Mouse (Mus musculus): ENCODE data around the gene Dlgap5.
"Not testable (repeated sequence)": the region's sequence is repeated elsewhere in the genome, so short reads cannot be mapped to it uniquely, and the experiment has no call there.

Dlgap5 gene

GRCm38 (mm10) chr14:47417775-47418665 is at the start of gene Dlgap5:
Dlgap5 (minus strand) TSS chr14:47418407.
- DNase-seq (ENCODE audit: low read depth, low spot score): peak; percentile 90

GRCm38 (mm10) chr14:47465468-47466175 is 47.4 kb upstream of the Dlgap5 start:
- no peak for DNase-seq (ENCODE audit: low read depth, low spot score)

- no peak for DNase-seq (ENCODE audit: low read depth, low spot score)
Observed at GRCm38 (mm10) chr14:47464426-47464825, 46.2 kb upstream of the Dlgap5 start.

- DNase-seq (ENCODE audit: low read depth, low spot score): no peak
Observed at GRCm38 (mm10) chr14:47462877-47463460, 44.8 kb upstream of the Dlgap5 start.

GRCm38 (mm10) chr14:47462453-47462852 is 44.2 kb upstream of the Dlgap5 start:
- DNase-seq (ENCODE audit: low read depth, low spot score): no peak

- no peak for DNase-seq (ENCODE audit: low read depth, low spot score)
Observed at GRCm38 (mm10) chr14:47461997-47462396, 43.8 kb upstream of the Dlgap5 start.

GRCm38 (mm10) chr14:47459556-47459955 is 41.3 kb upstream of the Dlgap5 start:
- DNase-seq (ENCODE audit: low read depth, low spot score): no peak

GRCm38 (mm10) chr14:47450121-47450520 is 31.9 kb upstream of the Dlgap5 start, which contains the start of gene Fbxo34:
Fbxo34 (plus strand) TSS chr14:47450421.
- not testable (repeated sequence) for DNase-seq (ENCODE audit: low read depth, low spot score)

GRCm38 (mm10) chr14:47445331-47446095 is 27.3 kb upstream of the Dlgap5 start:
- DNase-seq (ENCODE audit: low read depth, low spot score): peak; percentile 6

GRCm38 (mm10) chr14:47444907-47445306 is 26.7 kb upstream of the Dlgap5 start:
- DNase-seq (ENCODE audit: low read depth, low spot score): no peak

GRCm38 (mm10) chr14:47438947-47439346 is 20.7 kb upstream of the Dlgap5 start:
- no peak for DNase-seq (ENCODE audit: low read depth, low spot score)

GRCm38 (mm10) chr14:47432987-47433386 is 14.8 kb upstream of the Dlgap5 start:
- DNase-seq (ENCODE audit: low read depth, low spot score): no peak

GRCm38 (mm10) chr14:47422466-47422865 is 4.3 kb upstream of the Dlgap5 start:
- no peak for DNase-seq (ENCODE audit: low read depth, low spot score)

- no peak for DNase-seq (ENCODE audit: low read depth, low spot score)
Observed at GRCm38 (mm10) chr14:47421606-47422005, 3.4 kb upstream of the Dlgap5 start.

- DNase-seq (ENCODE audit: low read depth, low spot score): no peak
Observed at GRCm38 (mm10) chr14:47419723-47420276, 1.6 kb upstream of the Dlgap5 start.

- no peak for DNase-seq (ENCODE audit: low read depth, low spot score)
Observed at GRCm38 (mm10) chr14:47419034-47419625, 923 bp upstream of the Dlgap5 start.

- no peak for DNase-seq (ENCODE audit: low read depth, low spot score)
Observed at GRCm38 (mm10) chr14:47418666-47418991, 422 bp upstream of the Dlgap5 start.

GRCm38 (mm10) chr14:47417346-47417745 is 861 bp downstream of the Dlgap5 start:
- no peak for DNase-seq (ENCODE audit: low read depth, low spot score)

- DNase-seq (ENCODE audit: low read depth, low spot score): no peak
Observed at GRCm38 (mm10) chr14:47406000-47406399, 12.2 kb downstream of the Dlgap5 start.

- DNase-seq (ENCODE audit: low read depth, low spot score): no peak
Observed at GRCm38 (mm10) chr14:47402735-47403134, 15.5 kb downstream of the Dlgap5 start.

- no peak for DNase-seq (ENCODE audit: low read depth, low spot score)
Observed at GRCm38 (mm10) chr14:47396165-47396652, 22.0 kb downstream of the Dlgap5 start.
